Mouse (Mus musculus): ENCODE measurements around the gene Rhox3a. TPM values are rescaled to one million over a fixed set of nuclear protein-coding genes. Genes with fewer than 3 reads are reported as not detected.

Gene Rhox3a
- total RNA-seq (2023): not detected

DNA sequence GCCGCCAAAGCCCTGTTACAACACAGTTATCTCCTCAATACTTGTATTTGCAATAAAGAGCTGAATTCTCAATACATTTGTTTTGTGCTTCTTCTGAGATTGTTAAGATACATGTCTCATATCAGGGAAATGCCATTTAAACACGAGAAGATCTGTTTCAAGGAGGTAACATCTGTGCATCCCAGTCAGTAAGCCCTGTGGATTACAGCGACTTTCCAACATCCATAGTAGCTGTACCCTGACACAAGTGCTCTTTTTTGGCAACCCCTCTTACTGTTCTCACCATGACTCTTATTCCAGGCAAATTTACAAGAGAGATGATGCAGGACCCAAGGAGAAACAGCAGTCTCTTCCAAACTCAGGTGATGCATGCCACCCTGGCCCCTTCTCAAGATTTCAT is at the start of gene Rhox3a:
Gene Rhox3a, plus strand, starts transcription at position 301 of the 400 bp plus-strand sequence.

GRCm38 (mm10) chrX:37210941-37211340 is 38.8 kb upstream of the Rhox3a start, which contains the start of gene Gm9:
Gene Gm9, minus strand, starts transcription at chrX:37211041.

GRCm38 (mm10) chrX:37222158-37222557 is 27.6 kb upstream of the Rhox3a start, which contains the start of gene Rhox1:
Gene Rhox1, minus strand, starts transcription at chrX:37222258.

GRCm38 (mm10) chrX:37244676-37245075 is 5.0 kb upstream of the Rhox3a start, which contains the start of gene Rhox2a:
Gene Rhox2a, plus strand, starts transcription at chrX:37244976.

GRCm38 (mm10) chrX:37265038-37265437 is 15.3 kb downstream of the Rhox3a start, which contains the start of gene Rhox4a:
Gene Rhox4a, plus strand, starts transcription at chrX:37265338.

Other genes with a start within 250 kb of the Rhox3a start
- not detected for gene Sowahd, start 201.1 kb upstream of the Rhox3a start, total RNA-seq (2023)
- gene Rpl39, start 164.5 kb upstream of the Rhox3a start, total RNA-seq (2023): 1,596 TPM
- gene Upf3b, start 139.6 kb upstream of the Rhox3a start, total RNA-seq (2023): 27.6 TPM
- gene Nkap, start 123.1 kb upstream of the Rhox3a start, total RNA-seq (2023): 20.8 TPM
- not detected for gene Akap14, start 81.1 kb upstream of the Rhox3a start, total RNA-seq (2023)
- gene Ndufa1, start 58.8 kb upstream of the Rhox3a start, total RNA-seq (2023): 72.5 TPM
- 2.5 TPM for gene Rnf113a1, start 58.7 kb upstream of the Rhox3a start, total RNA-seq (2023)
- gene Gm9, start 38.9 kb upstream of the Rhox3a start, total RNA-seq (2023): not detected
- not detected for gene Rhox1, start 27.7 kb upstream of the Rhox3a start, total RNA-seq (2023)
- gene Rhox2a, start 4.9 kb upstream of the Rhox3a start, total RNA-seq (2023): not detected
- gene Rhox4a, start 15.4 kb downstream of the Rhox3a start, total RNA-seq (2023): not detected
- gene Rhox3a2, start 130.1 kb downstream of the Rhox3a start, total RNA-seq (2023): not detected
- gene Rhox4a2, start 140.9 kb downstream of the Rhox3a start, total RNA-seq (2023): not detected
- gene Rhox2b, start 162.1 kb downstream of the Rhox3a start, total RNA-seq (2023): not detected
- not detected for gene Rhox4b, start 182.6 kb downstream of the Rhox3a start, total RNA-seq (2023)
- not detected for gene Rhox2c, start 203.8 kb downstream of the Rhox3a start, total RNA-seq (2023)
- not detected for gene Rhox3c, start 208.7 kb downstream of the Rhox3a start, total RNA-seq (2023)
- gene Rhox4c, start 230.4 kb downstream of the Rhox3a start, total RNA-seq (2023): not detected
- gene Rhox2d, start 243.5 kb downstream of the Rhox3a start, total RNA-seq (2023): not detected

Measured in CD4-positive naive resting alpha-beta T cell, adult 76 days (primary cell).